Mouse (Mus musculus): ENCODE measurements around the gene Acr. TPM values are rescaled to one million over a fixed set of nuclear protein-coding genes. Genes with fewer than 3 reads are reported as not detected.

Gene Acr
- polyA plus RNA-seq, 1 experiment from 2014 or later, result 0.16 TPM

- Histone ChIP-seq H3K4me1 (peaks cover 6% of the 10 kb centered on the region; the same call in 1 of the 2 replicates), H3K9me3 (no peaks in the 10 kb centered on the region), H3K27me3 (ENCODE audit: insufficient read depth, poor library complexity, severe bottlenecking) (peaks cover 43% of the 10 kb centered on the region), H3K36me3 (peaks cover 34% of the 10 kb centered on the region; the same call in 1 of the 2 replicates), H3K4me3 (no peak overlapping the region), H3K27ac (no peak overlapping the region)
- no peak for DNase-seq (ENCODE audit: low spot score)
- WGBS, result 14% methylated on average over 4 of the region's 4 CpGs
Measured at GRCm38 (mm10) chr15:89530336-89530735, 37.8 kb upstream of the Acr start.

- no peak overlapping the region for H3K4me3 ChIP-seq
- no peak for DNase-seq (ENCODE audit: low spot score)
- H3K27ac ChIP-seq, result no peak overlapping the region
- WGBS, result 83% methylated on average over 5 of the region's 5 CpGs
- H3K9me3 ChIP-seq, result no peaks in the 10 kb centered on the region
- H3K36me3 ChIP-seq, result peaks cover 31% of the 10 kb centered on the region; the same call in 1 of the 2 replicates
- H3K4me1 ChIP-seq, result peaks cover 6% of the 10 kb centered on the region; the same call in 1 of the 2 replicates
- H3K27me3 ChIP-seq (ENCODE audit: insufficient read depth, poor library complexity, severe bottlenecking), result peaks cover 36% of the 10 kb centered on the region
Measured at GRCm38 (mm10) chr15:89531399-89531798, 36.7 kb upstream of the Acr start.

- 0 out of 2 replicates have a peak overlapping the region, but pooled peaks have one; percentile 15 for H3K4me3 ChIP-seq
- H3K9me3 ChIP-seq, result no peaks in the 10 kb centered on the region
- WGBS, result 31% methylated on average over 29 of the region's 29 CpGs
- peaks cover 36% of the 10 kb centered on the region for H3K27me3 ChIP-seq (ENCODE audit: insufficient read depth, poor library complexity, severe bottlenecking)
- H3K27ac ChIP-seq, result no peak overlapping the region
- no peak for DNase-seq (ENCODE audit: low spot score)
- peaks cover 6% of the 10 kb centered on the region; the same call in 1 of the 2 replicates for H3K4me1 ChIP-seq
- peaks cover 27% of the 10 kb centered on the region; the same call in 1 of the 2 replicates for H3K36me3 ChIP-seq
Measured at GRCm38 (mm10) chr15:89532026-89532923, 35.9 kb upstream of the Acr start.

GRCm38 (mm10) chr15:89532924-89533842, 34.9 kb upstream of the Acr start:
- Histone ChIP-seq H3K9me3 (no peaks in the 10 kb centered on the region), H3K4me3 (0 out of 2 replicates have a peak overlapping the region, but pooled peaks have one; percentile 15), H3K4me1 (peaks cover 6% of the 10 kb centered on the region; the same call in 1 of the 2 replicates), H3K36me3 (peaks cover 27% of the 10 kb centered on the region; the same call in 1 of the 2 replicates), H3K27me3 (ENCODE audit: insufficient read depth, poor library complexity, severe bottlenecking) (peaks cover 36% of the 10 kb centered on the region), H3K27ac (no peak overlapping the region)
- WGBS, result 77% methylated on average over 23 of the region's 23 CpGs
- DNase-seq (ENCODE audit: low spot score), result no peak

- Histone ChIP-seq H3K27me3 (ENCODE audit: insufficient read depth, poor library complexity, severe bottlenecking) (peaks cover 36% of the 10 kb centered on the region), H3K4me3 (no peak overlapping the region), H3K9me3 (no peaks in the 10 kb centered on the region), H3K4me1 (peaks cover 6% of the 10 kb centered on the region; the same call in 1 of the 2 replicates), H3K27ac (no peak overlapping the region), H3K36me3 (peaks cover 24% of the 10 kb centered on the region; the same call in 1 of the 2 replicates)
- no peak for DNase-seq (ENCODE audit: low spot score)
- 88% methylated on average over 10 of the region's 10 CpGs for WGBS
Measured at GRCm38 (mm10) chr15:89533843-89534207, 34.3 kb upstream of the Acr start.

GRCm38 (mm10) chr15:89544171-89544570, 24.0 kb upstream of the Acr start:
- no peak for DNase-seq (ENCODE audit: low spot score)
- H3K9me3 ChIP-seq, result no peaks in the 10 kb centered on the region
- peaks cover 18% of the 10 kb centered on the region for H3K4me1 ChIP-seq
- WGBS, result 82% methylated on average over 7 of the region's 7 CpGs
- H3K27me3 ChIP-seq (ENCODE audit: insufficient read depth, poor library complexity, severe bottlenecking), result peaks cover 39% of the 10 kb centered on the region
- H3K27ac ChIP-seq, result no peak overlapping the region
- no peak overlapping the region for H3K4me3 ChIP-seq
- H3K36me3 ChIP-seq, result peaks cover 51% of the 10 kb centered on the region; the same call in 1 of the 2 replicates

- H3K4me3 ChIP-seq, result peak overlapping the region; percentile 63
- H3K27me3 ChIP-seq (ENCODE audit: insufficient read depth, poor library complexity, severe bottlenecking), result peaks cover 54% of the 10 kb centered on the region
- H3K9me3 ChIP-seq, result no peaks in the 10 kb centered on the region
- peaks cover 53% of the 10 kb centered on the region for H3K36me3 ChIP-seq
- peaks cover 18% of the 10 kb centered on the region for H3K4me1 ChIP-seq
- DNase-seq (ENCODE audit: low spot score), result no peak
- H3K27ac ChIP-seq, result 0 out of 2 replicates have a peak overlapping the region, but pooled peaks have one; percentile 75
- WGBS, result 59% methylated on average over 8 of the region's 8 CpGs
Measured at GRCm38 (mm10) chr15:89547321-89547720, 20.8 kb upstream of the Acr start.

GRCm38 (mm10) chr15:89547824-89548601, 20.1 kb upstream of the Acr start:
- Histone ChIP-seq H3K4me3 (peak overlapping the region; percentile 63), H3K36me3 (peaks cover 48% of the 10 kb centered on the region), H3K9me3 (no peaks in the 10 kb centered on the region), H3K27me3 (ENCODE audit: insufficient read depth, poor library complexity, severe bottlenecking) (peaks cover 54% of the 10 kb centered on the region), H3K27ac (peak overlapping the region; percentile 75; the same call in 1 of the 2 replicates), H3K4me1 (peaks cover 18% of the 10 kb centered on the region)
- DNase-seq (ENCODE audit: low spot score), result no peak
- WGBS, result 18% methylated on average over 58 of the region's 58 CpGs

GRCm38 (mm10) chr15:89548837-89549236, 19.3 kb upstream of the Acr start:
- H3K4me3 ChIP-seq, result peak overlapping the region; percentile 63
- peaks cover 41% of the 10 kb centered on the region for H3K36me3 ChIP-seq
- H3K4me1 ChIP-seq, result peaks cover 18% of the 10 kb centered on the region
- H3K27me3 ChIP-seq (ENCODE audit: insufficient read depth, poor library complexity, severe bottlenecking), result peaks cover 54% of the 10 kb centered on the region
- DNase-seq (ENCODE audit: low spot score), result no peak
- H3K9me3 ChIP-seq, result no peaks in the 10 kb centered on the region
- no peak overlapping the region for H3K27ac ChIP-seq
- 50% methylated on average over 11 of the region's 11 CpGs for WGBS

- no peak overlapping the region for H3K4me3 ChIP-seq
- peaks cover 22% of the 10 kb centered on the region for H3K4me1 ChIP-seq
- no peak for DNase-seq (ENCODE audit: low spot score)
- no peaks in the 10 kb centered on the region for H3K9me3 ChIP-seq
- peaks cover 61% of the 10 kb centered on the region for H3K27me3 ChIP-seq (ENCODE audit: insufficient read depth, poor library complexity, severe bottlenecking)
- no peak overlapping the region for H3K27ac ChIP-seq
- peaks cover 41% of the 10 kb centered on the region for H3K36me3 ChIP-seq
- 82% methylated on average over 8 of the region's 8 CpGs for WGBS
Measured at GRCm38 (mm10) chr15:89550506-89550905, 17.6 kb upstream of the Acr start.

- DNase-seq (ENCODE audit: low spot score), result no peak
- H3K36me3 ChIP-seq, result peaks cover 33% of the 10 kb centered on the region
- H3K9me3 ChIP-seq, result no peaks in the 10 kb centered on the region
- WGBS, result 77% methylated on average over 1 of the region's 1 CpGs
- peaks cover 30% of the 10 kb centered on the region for H3K4me1 ChIP-seq
- H3K27me3 ChIP-seq (ENCODE audit: insufficient read depth, poor library complexity, severe bottlenecking), result peaks cover 64% of the 10 kb centered on the region
- no peak overlapping the region for H3K4me3 ChIP-seq
- no peak overlapping the region for H3K27ac ChIP-seq
Measured at GRCm38 (mm10) chr15:89551733-89552132, 16.4 kb upstream of the Acr start.

- DNase-seq (ENCODE audit: low spot score), result no peak
- Histone ChIP-seq H3K4me3 (no peak overlapping the region), H3K9me3 (no peaks in the 10 kb centered on the region), H3K27me3 (ENCODE audit: insufficient read depth, poor library complexity, severe bottlenecking) (peaks cover 53% of the 10 kb centered on the region), H3K36me3 (peaks cover 17% of the 10 kb centered on the region; the same call in 1 of the 2 replicates), H3K27ac (no peak overlapping the region), H3K4me1 (peaks cover 38% of the 10 kb centered on the region)
- WGBS, result 75% methylated on average over 6 of the region's 6 CpGs
Measured at GRCm38 (mm10) chr15:89555591-89555990, 12.5 kb upstream of the Acr start.
